Mouse (Mus musculus) heart, embryonic 13.5 days (tissue): Measurements from ENCODE around the gene Dmrtb1. TPM values are rescaled to one million over a fixed set of nuclear protein-coding genes. Genes with fewer than 3 reads are reported as not detected.

Source experiments
- ATAC-seq: fragments of 200-750 bp; cut with Nextera tagmentation; 2 replicates; pipeline ENCODE4 v1.8.0; 2017; ENCODE audit warnings: moderate TSS enrichment; ENCODE audit not compliant: insufficient number of reproducible peaks, low FRiP score, low TSS enrichment; ENCODE audit errors: extremely low read depth
- H3K27ac ChIP-seq: fragments of 300-500 bp; sonication (generic); replicated peaks from 2 replicates; pipeline ENCODE4 v1.5.1; 2015; ENCODE audit warnings: moderate library complexity, mild to moderate bottlenecking, inconsistent platforms
- H3K27me3 ChIP-seq: fragments of 300-500 bp; sonication (generic); replicated peaks from 2 replicates; pipeline ENCODE4 v1.6.1; 2015; ENCODE audit warnings: mild to moderate bottlenecking, inconsistent platforms
- H3K36me3 ChIP-seq: fragments of 300-500 bp; sonication (generic); 2 replicates; pipeline ENCODE4 v1.6.1; 2015; ENCODE audit warnings: mild to moderate bottlenecking, inconsistent platforms
- H3K4me1 ChIP-seq: fragments of 300-500 bp; sonication (generic); 2 replicates; pipeline ENCODE4 v1.6.1; 2015; ENCODE audit warnings: inconsistent platforms
- H3K4me2 ChIP-seq: fragments of 300-500 bp; sonication (generic); 2 replicates; pipeline ENCODE4 v1.6.1; 2015; ENCODE audit warnings: inconsistent platforms, mild to moderate bottlenecking, moderate library complexity
- H3K4me3 ChIP-seq: fragments of 300-500 bp; sonication (generic); 2 replicates; pipeline ENCODE4 v1.5.1; 2015; ENCODE audit warnings: moderate library complexity, mild to moderate bottlenecking, inconsistent platforms
- H3K9ac ChIP-seq: fragments of 300-500 bp; sonication (generic); 2 replicates; pipeline ENCODE4 v1.6.1; 2015; ENCODE audit warnings: inconsistent platforms, mild to moderate bottlenecking, moderate library complexity
- H3K9me3 ChIP-seq: fragments of 300-500 bp; sonication (generic); 2 replicates; pipeline ENCODE4 v1.6.1; 2016; ENCODE audit warnings: inconsistent platforms
- WGBS: fragments of 180-500 bp; shearing (Covaris S2); methylation state at CpG from one replicate; pipeline ENCODE4 v1.1.7; 2015; ENCODE audit warnings: mixed read lengths; 5-methylcytosine and 5-hydroxymethylcytosine counted together
- polyA plus RNA-seq: library from polyadenylated mRNA; unstranded; fragments of >200 nt; fragmentation: Nextera tagmentation; extraction: Ambion mirVana; gene quantifications from 2 replicates; pipeline ENCODE4 v1.2.1, GENCODE M21; 2015

Dmrtb1 gene
- 0.11 TPM in 1 of 2 replicates, not detected in the other for polyA plus RNA-seq

GRCm38 (mm10) chr4:107684130-107684529, at the start of gene Dmrtb1:
Dmrtb1 (minus strand) TSS chr4:107684230.
- peaks cover 23% of the 10 kb centered on the region for H3K27me3 ChIP-seq
- H3K4me3 ChIP-seq = no peak within 1 kb of the TSS
- 80% methylated on average over 14 of the region's 14 CpGs for WGBS
- no peak within 1 kb of the TSS for H3K27ac ChIP-seq
- no peaks in the 10 kb centered on the region for H3K36me3 ChIP-seq
- ATAC-seq = no peak
- H3K4me2 ChIP-seq = no peak within 1 kb of the TSS
- H3K4me1 ChIP-seq = peaks cover 20% of the 10 kb centered on the region
- no peaks in the 10 kb centered on the region for H3K9me3 ChIP-seq
- H3K9ac ChIP-seq = no peak within 1 kb of the TSS

- ATAC-seq = no peak
- Histone ChIP-seq H3K27me3 (peaks cover 68% of the 10 kb centered on the region), H3K9me3 (no peaks in the 10 kb centered on the region), H3K4me3 (no peak overlapping the region), H3K4me2 (no peak overlapping the region), H3K36me3 (no peaks in the 10 kb centered on the region), H3K4me1 (no peaks in the 10 kb centered on the region; the same call in 1 of the 2 replicates), H3K27ac (no peak overlapping the region), H3K9ac (no peak overlapping the region)
- 32% methylated on average over 3 of the region's 3 CpGs for WGBS
Observed at GRCm38 (mm10) chr4:107733603-107734002, 49.6 kb upstream of the Dmrtb1 start.

GRCm38 (mm10) chr4:107732624-107733023, 48.6 kb upstream of the Dmrtb1 start:
- Histone ChIP-seq H3K4me1 (no peaks in the 10 kb centered on the region; the same call in 1 of the 2 replicates), H3K36me3 (no peaks in the 10 kb centered on the region), H3K4me2 (no peak overlapping the region), H3K27me3 (peaks cover 61% of the 10 kb centered on the region), H3K9me3 (no peaks in the 10 kb centered on the region), H3K9ac (no peak overlapping the region), H3K4me3 (no peak overlapping the region), H3K27ac (no peak overlapping the region)
- no peak for ATAC-seq
- 32% methylated on average over 4 of the region's 4 CpGs for WGBS

- H3K4me3 ChIP-seq = no peak overlapping the region
- no peak for ATAC-seq
- peaks cover 62% of the 10 kb centered on the region for H3K27me3 ChIP-seq
- H3K4me1 ChIP-seq = no peaks in the 10 kb centered on the region; the same call in 1 of the 2 replicates
- H3K9me3 ChIP-seq = no peaks in the 10 kb centered on the region
- H3K27ac ChIP-seq = no peak overlapping the region
- H3K9ac ChIP-seq = no peak overlapping the region
- H3K4me2 ChIP-seq = no peak overlapping the region
- 27% methylated on average over 4 of the region's 4 CpGs for WGBS
- no peaks in the 10 kb centered on the region for H3K36me3 ChIP-seq
Observed at GRCm38 (mm10) chr4:107732182-107732581, 48.2 kb upstream of the Dmrtb1 start.

- Histone ChIP-seq H3K4me3 (no peak overlapping the region), H3K4me1 (no peaks in the 10 kb centered on the region; the same call in 1 of the 2 replicates), H3K9me3 (no peaks in the 10 kb centered on the region), H3K36me3 (no peaks in the 10 kb centered on the region), H3K27me3 (peaks cover 61% of the 10 kb centered on the region), H3K27ac (no peak overlapping the region), H3K9ac (no peak overlapping the region), H3K4me2 (no peak overlapping the region)
- 61% methylated on average over 8 of the region's 8 CpGs for WGBS
- ATAC-seq = no peak
Observed at GRCm38 (mm10) chr4:107731088-107731465, 47.0 kb upstream of the Dmrtb1 start.

- H3K4me2 ChIP-seq = no peak overlapping the region
- H3K4me1 ChIP-seq = no peaks in the 10 kb centered on the region; the same call in 1 of the 2 replicates
- H3K27me3 ChIP-seq = peaks cover 56% of the 10 kb centered on the region
- no peaks in the 10 kb centered on the region for H3K9me3 ChIP-seq
- no peak overlapping the region for H3K4me3 ChIP-seq
- no peak overlapping the region for H3K9ac ChIP-seq
- H3K27ac ChIP-seq = no peak overlapping the region
- ATAC-seq = no peak
- no peaks in the 10 kb centered on the region for H3K36me3 ChIP-seq
- 77% methylated on average over 15 of the region's 15 CpGs for WGBS
Observed at GRCm38 (mm10) chr4:107730391-107731087, 46.5 kb upstream of the Dmrtb1 start.

GRCm38 (mm10) chr4:107725432-107725831, 41.4 kb upstream of the Dmrtb1 start:
- Histone ChIP-seq H3K36me3 (no peaks in the 10 kb centered on the region), H3K4me3 (no peak overlapping the region), H3K27ac (no peak overlapping the region), H3K4me1 (no peaks in the 10 kb centered on the region), H3K27me3 (peaks cover 22% of the 10 kb centered on the region), H3K4me2 (no peak overlapping the region), H3K9me3 (no peaks in the 10 kb centered on the region), H3K9ac (no peak overlapping the region)
- ATAC-seq = no peak
- 63% methylated on average over 9 of the region's 9 CpGs for WGBS

- Histone ChIP-seq H3K27ac (no peak overlapping the region), H3K9ac (no peak overlapping the region), H3K27me3 (peaks cover 26% of the 10 kb centered on the region), H3K4me3 (no peak overlapping the region), H3K4me2 (no peak overlapping the region), H3K9me3 (no peaks in the 10 kb centered on the region), H3K4me1 (peaks cover 4% of the 10 kb centered on the region), H3K36me3 (no peaks in the 10 kb centered on the region)
- ATAC-seq = no peak
- WGBS = 61% methylated on average over 11 of the region's 11 CpGs
Observed at GRCm38 (mm10) chr4:107720043-107720830, 36.2 kb upstream of the Dmrtb1 start.

GRCm38 (mm10) chr4:107719161-107719560, 35.1 kb upstream of the Dmrtb1 start:
- peaks cover 4% of the 10 kb centered on the region for H3K4me1 ChIP-seq
- no peak for ATAC-seq
- H3K4me2 ChIP-seq = no peak overlapping the region
- H3K9ac ChIP-seq = no peak overlapping the region
- 37% methylated on average over 5 of the region's 5 CpGs for WGBS
- no peak overlapping the region for H3K27ac ChIP-seq
- peaks cover 26% of the 10 kb centered on the region for H3K27me3 ChIP-seq
- no peak overlapping the region for H3K4me3 ChIP-seq
- H3K36me3 ChIP-seq = no peaks in the 10 kb centered on the region
- H3K9me3 ChIP-seq = no peaks in the 10 kb centered on the region

GRCm38 (mm10) chr4:107718720-107719119, 34.7 kb upstream of the Dmrtb1 start:
- no peak for ATAC-seq
- 77% methylated on average over 8 of the region's 8 CpGs for WGBS
- Histone ChIP-seq H3K27ac (no peak overlapping the region), H3K9ac (no peak overlapping the region), H3K27me3 (peaks cover 26% of the 10 kb centered on the region), H3K4me3 (no peak overlapping the region), H3K9me3 (no peaks in the 10 kb centered on the region), H3K4me2 (no peak overlapping the region), H3K4me1 (peaks cover 4% of the 10 kb centered on the region), H3K36me3 (no peaks in the 10 kb centered on the region)

- ATAC-seq = no peak
- Histone ChIP-seq H3K4me2 (no peak overlapping the region), H3K27me3 (peaks cover 20% of the 10 kb centered on the region), H3K9ac (no peak overlapping the region), H3K36me3 (no peaks in the 10 kb centered on the region), H3K27ac (no peak overlapping the region), H3K4me1 (peaks cover 4% of the 10 kb centered on the region), H3K9me3 (no peaks in the 10 kb centered on the region), H3K4me3 (no peak overlapping the region)
- 70% methylated on average over 8 of the region's 8 CpGs for WGBS
Observed at GRCm38 (mm10) chr4:107717718-107718313, 33.8 kb upstream of the Dmrtb1 start.
